Mouse (Mus musculus) testis, adult 2 months (tissue): ENCODE data around the gene Rabgef1. TPM values are rescaled to one million over a fixed set of nuclear protein-coding genes. Genes with fewer than 3 reads are reported as not detected.

Experiments
- H3K27ac ChIP-seq: fragments of 200-500 bp; 2 replicates; pipeline ENCODE4 v1.5.1; 2012; ENCODE audit warnings: low read depth, low read length; ENCODE audit not compliant: control insufficient read depth, insufficient read depth
- H3K27me3 ChIP-seq: fragments of 200-500 bp; 2 replicates; pipeline ENCODE4 v1.6.1; 2012; ENCODE audit warnings: mild to moderate bottlenecking, low read length, moderate library complexity; ENCODE audit not compliant: control insufficient read depth, insufficient read depth
- H3K36me3 ChIP-seq: fragments of 200-500 bp; 2 replicates; pipeline ENCODE4 v1.6.1; 2012; ENCODE audit warnings: mild to moderate bottlenecking, low read length; ENCODE audit not compliant: control insufficient read depth, insufficient read depth
- H3K4me1 ChIP-seq: fragments of 200-500 bp; 2 replicates; pipeline ENCODE4 v1.6.1; 2012; ENCODE audit warnings: low read length; ENCODE audit not compliant: control insufficient read depth, insufficient read depth
- H3K4me3 ChIP-seq: fragments of 200-500 bp; 2 replicates; pipeline ENCODE4 v1.5.1; 2012; ENCODE audit warnings: low read depth, mild to moderate bottlenecking, low read length, moderate library complexity, mixed read lengths; ENCODE audit not compliant: control insufficient read depth
- CTCF ChIP-seq: fragments of 200-500 bp; IDR thresholded peaks from 2 replicates; pipeline ENCODE4 v1.5.1; 2012; ENCODE audit warnings: low read depth, mild to moderate bottlenecking, inconsistent platforms, low read length, moderate library complexity; ENCODE audit not compliant: control insufficient read depth, insufficient read depth, insufficient replicate concordance
- POLR2A ChIP-seq: fragments of 200-500 bp; IDR thresholded peaks from 2 replicates; pipeline ENCODE4 v1.6.1; 2012; ENCODE audit warnings: low read depth, mild to moderate bottlenecking, inconsistent platforms, low read length, moderate library complexity; ENCODE audit not compliant: control insufficient read depth
- polyA plus RNA-seq: library from polyadenylated mRNA; depleted of rRNA; stranded (reverse); fragments of >200 nt; gene quantifications from 2 replicates; pipeline ENCODE4 v1.2.3, GENCODE M21; 2012

Gene Rabgef1
- polyA plus RNA-seq, 1 experiment: 8.0 TPM

DNA sequence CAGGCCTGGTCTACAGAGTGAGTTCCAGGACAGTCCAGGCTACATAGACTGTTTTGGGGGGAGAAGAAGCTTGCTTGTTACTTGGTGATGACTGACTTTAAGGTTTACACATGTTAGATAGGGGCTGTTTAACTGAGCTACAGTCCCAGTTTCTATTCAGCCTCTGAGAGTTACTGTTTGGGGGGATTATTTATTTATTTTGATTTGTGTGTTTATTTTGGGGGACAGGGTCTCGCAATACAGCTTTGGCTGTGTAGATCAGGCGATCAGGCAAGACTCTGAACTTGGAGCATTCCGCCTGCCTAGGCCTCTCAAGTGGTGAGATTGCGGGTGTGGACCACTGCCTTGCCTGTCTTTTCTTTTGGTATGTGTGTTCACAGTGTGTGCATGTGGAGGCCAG is 1.4 kb downstream of the Rabgef1 start:
- Histone ChIP-seq H3K4me3 (no peak overlapping the region), H3K27ac (no peak overlapping the region), H3K4me1 (peaks cover 3% of the 10 kb centered on the region; the same call in 1 of the 2 replicates), H3K27me3 (no peaks in the 10 kb centered on the region), H3K36me3 (no peaks in the 10 kb centered on the region)
- TF ChIP-seq POLR2A (no peak), CTCF (no peak)

GRCm38 (mm10) chr5:130177871-130178270 is 6.3 kb downstream of the Rabgef1 start:
- TF ChIP-seq POLR2A (no peak), CTCF (no peak)
- Histone ChIP-seq H3K27me3 (no peaks in the 10 kb centered on the region), H3K36me3 (no peaks in the 10 kb centered on the region), H3K4me1 (peaks cover 2% of the 10 kb centered on the region; the same call in 1 of the 2 replicates), H3K4me3 (no peak overlapping the region), H3K27ac (no peak overlapping the region)

GRCm38 (mm10) chr5:130180362-130180761 is 8.8 kb downstream of the Rabgef1 start:
- Histone ChIP-seq H3K27me3 (no peaks in the 10 kb centered on the region), H3K27ac (no peak overlapping the region), H3K4me1 (peaks cover 2% of the 10 kb centered on the region; the same call in 1 of the 2 replicates), H3K4me3 (no peak overlapping the region), H3K36me3 (no peaks in the 10 kb centered on the region)
- no peak for TF ChIP-seq POLR2A
- no peak for TF ChIP-seq CTCF

GRCm38 (mm10) chr5:130181740-130182540 is 10.3 kb downstream of the Rabgef1 start:
- Histone ChIP-seq H3K4me1 (peaks cover 2% of the 10 kb centered on the region; the same call in 1 of the 2 replicates), H3K27me3 (no peaks in the 10 kb centered on the region), H3K4me3 (no peak overlapping the region), H3K36me3 (no peaks in the 10 kb centered on the region), H3K27ac (no peak overlapping the region)
- TF ChIP-seq POLR2A: no peak
- no peak for TF ChIP-seq CTCF

DNA sequence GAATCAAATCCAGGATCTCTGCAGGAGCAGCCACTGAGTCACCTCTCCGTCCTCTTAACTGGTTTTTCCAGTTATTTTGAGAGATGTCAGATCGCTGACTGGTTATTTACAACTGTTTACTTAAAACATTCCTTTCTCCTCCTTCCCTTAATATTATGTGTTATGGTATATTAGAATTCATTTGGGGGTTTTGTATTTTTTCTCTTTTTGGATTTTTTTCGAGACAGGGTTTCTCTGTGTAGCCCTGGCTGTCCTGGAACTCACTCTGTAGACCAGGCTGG is 10.9 kb downstream of the Rabgef1 start:
- H3K27ac ChIP-seq: no peak overlapping the region
- H3K36me3 ChIP-seq: no peaks in the 10 kb centered on the region
- peaks cover 2% of the 10 kb centered on the region; the same call in 1 of the 2 replicates for H3K4me1 ChIP-seq
- H3K4me3 ChIP-seq: no peak overlapping the region
- no peaks in the 10 kb centered on the region for H3K27me3 ChIP-seq
- no peak for TF ChIP-seq POLR2A
- TF ChIP-seq CTCF: no peak

GRCm38 (mm10) chr5:130184193-130184856 is 12.7 kb downstream of the Rabgef1 start:
- TF ChIP-seq CTCF: no peak
- no peak for TF ChIP-seq POLR2A
- no peaks in the 10 kb centered on the region for H3K36me3 ChIP-seq
- H3K4me1 ChIP-seq: peaks cover 2% of the 10 kb centered on the region; the same call in 1 of the 2 replicates
- no peak overlapping the region for H3K27ac ChIP-seq
- no peaks in the 10 kb centered on the region for H3K27me3 ChIP-seq
- no peak overlapping the region for H3K4me3 ChIP-seq

DNA sequence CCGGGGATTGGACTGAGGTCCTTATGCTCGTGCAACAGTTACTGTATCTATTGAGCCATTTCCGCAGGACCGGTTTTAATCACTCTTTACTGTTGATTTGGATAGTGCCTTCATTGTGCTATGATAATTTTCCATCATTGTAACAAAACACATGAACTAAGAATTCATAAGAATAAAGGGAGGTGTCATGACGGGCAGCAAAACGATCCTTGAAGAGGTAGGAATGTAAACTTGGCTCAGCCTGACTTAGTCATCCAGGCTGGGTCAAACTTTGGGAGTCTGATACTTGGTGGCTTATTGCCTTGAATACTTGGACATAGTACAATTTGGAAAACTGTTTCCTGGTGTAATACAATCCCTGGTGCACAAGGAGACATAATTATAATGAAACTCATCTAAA is 13.7 kb downstream of the Rabgef1 start:
- no peaks in the 10 kb centered on the region for H3K36me3 ChIP-seq
- H3K27ac ChIP-seq: no peak overlapping the region; the same call in 1 of the 2 replicates
- H3K4me1 ChIP-seq: peaks cover 2% of the 10 kb centered on the region; the same call in 1 of the 2 replicates
- no peak overlapping the region for H3K4me3 ChIP-seq
- H3K27me3 ChIP-seq: no peaks in the 10 kb centered on the region
- TF ChIP-seq CTCF (no peak), POLR2A (no peak)
